Mouse (Mus musculus) MEL-GATA-1-ER (cell line): ENCODE measurements around the gene Birc6.

Experiments
- DNase-seq: peaks from one replicate; pipeline ENCODE4 v3.0.0-alpha.2; 2012; ENCODE audit warnings: low read depth; ENCODE audit errors: extremely low read depth

Gene Birc6

GRCm38 (mm10) chr17:74527729-74528607, at the start of gene Birc6:
Gene Birc6 (plus strand): TSS chr17:74528295.
- DNase-seq, result peak; percentile 96

- DNase-seq, result no peak
Observed at GRCm38 (mm10) chr17:74480361-74481069, 47.6 kb upstream of the Birc6 start.

GRCm38 (mm10) chr17:74489024-74489900, 38.8 kb upstream of the Birc6 start, which contains the start of gene Yipf4:
Gene Yipf4 (plus strand): TSS chr17:74489493.
- peak; percentile 94 for DNase-seq

- no peak for DNase-seq
Observed at GRCm38 (mm10) chr17:74489901-74490220, 38.2 kb upstream of the Birc6 start.

- DNase-seq, result peak; percentile 37
Observed at GRCm38 (mm10) chr17:74491565-74491964, 36.5 kb upstream of the Birc6 start.

- DNase-seq, result no peak
Observed at GRCm38 (mm10) chr17:74500204-74500603, 27.9 kb upstream of the Birc6 start.

GRCm38 (mm10) chr17:74501085-74501484, 27.0 kb upstream of the Birc6 start:
- DNase-seq, result no peak

GRCm38 (mm10) chr17:74507934-74508333, 20.2 kb upstream of the Birc6 start:
- DNase-seq, result no peak

GRCm38 (mm10) chr17:74508600-74508999, 19.5 kb upstream of the Birc6 start:
- no peak for DNase-seq

- DNase-seq, result no peak
Observed at GRCm38 (mm10) chr17:74512308-74512707, 15.8 kb upstream of the Birc6 start.

GRCm38 (mm10) chr17:74522797-74523723, 5.0 kb upstream of the Birc6 start:
- DNase-seq, result no peak

GRCm38 (mm10) chr17:74526117-74526516, 2.0 kb upstream of the Birc6 start:
- DNase-seq, result no peak

- DNase-seq, result no peak
Observed at GRCm38 (mm10) chr17:74526806-74527653, 1.1 kb upstream of the Birc6 start.

GRCm38 (mm10) chr17:74528648-74529532, 795 bp downstream of the Birc6 start:
- DNase-seq, result no peak

GRCm38 (mm10) chr17:74529533-74529824, 1.4 kb downstream of the Birc6 start:
- DNase-seq, result no peak

GRCm38 (mm10) chr17:74534971-74535370, 6.9 kb downstream of the Birc6 start:
- DNase-seq, result no peak

GRCm38 (mm10) chr17:74537526-74537925, 9.4 kb downstream of the Birc6 start:
- no peak for DNase-seq

GRCm38 (mm10) chr17:74543615-74544014, 15.5 kb downstream of the Birc6 start:
- DNase-seq, result no peak

GRCm38 (mm10) chr17:74554118-74554517, 26.0 kb downstream of the Birc6 start:
- no peak for DNase-seq
